Mouse (Mus musculus) heart, postnatal 10 days (tissue): ENCODE measurements around the gene Ncam1. TPM values are rescaled to one million over a fixed set of nuclear protein-coding genes. Genes with fewer than 3 reads are reported as not detected.

ENCODE experiments used
- DNase-seq, 2 experiments: peaks; one replicate each; pipeline ENCODE4 v3.0.0; 2021
- intact Hi-C: fragments of 180-260 bp; cut with DNase I; formaldehyde crosslinking; loops from one replicate; pipeline ENCODE4 v1.15.1; 2025
- total RNA-seq, 2 experiments: library from RNA; stranded (reverse); gene quantifications; 2 replicates each; pipeline ENCODE4 v1.2.3; 2021

Gene Ncam1
- total RNA-seq, 2 experiments from 2014 or later, result 28.3 to 29.5 TPM

GRCm38 (mm10) chr9:49630336-49630735 is 168.4 kb downstream of the Ncam1 start:
- intact Hi-C loops, result no loop called here
- no peak for DNase-seq

GRCm38 (mm10) chr9:49624910-49625309 is 173.8 kb downstream of the Ncam1 start:
- no peak for DNase-seq
- intact Hi-C loops, result no loop called here

GRCm38 (mm10) chr9:49623934-49624505 is 174.7 kb downstream of the Ncam1 start:
- no peak for DNase-seq
- intact Hi-C loops, result no loop called here

- DNase-seq, result no peak
- intact Hi-C loops, result no loop called here
Measured at GRCm38 (mm10) chr9:49622928-49623676, 175.6 kb downstream of the Ncam1 start.

GRCm38 (mm10) chr9:49621691-49622090 is 177.0 kb downstream of the Ncam1 start:
- no peak for DNase-seq
- intact Hi-C loops, result no loop called here

GRCm38 (mm10) chr9:49618699-49619392 is 179.9 kb downstream of the Ncam1 start:
- intact Hi-C loops, result loop anchor here (5.0 kb wide), 1 partner anchor 818 kb away; no protein-coding TSS in a partner anchor
- DNase-seq, result no peak

- intact Hi-C loops, result loop anchor here (5.0 kb wide), 1 partner anchor 819 kb away; no protein-coding TSS in a partner anchor
- no peak for DNase-seq
Measured at GRCm38 (mm10) chr9:49618266-49618665, 180.5 kb downstream of the Ncam1 start.

GRCm38 (mm10) chr9:49617216-49617615 is 181.5 kb downstream of the Ncam1 start:
- intact Hi-C loops, result loop anchor here (1.0 to 5.0 kb wide), 2 partner anchors 555 to 820 kb away; no protein-coding TSS in a partner anchor
- peak; percentile 40 to 64 for DNase-seq

GRCm38 (mm10) chr9:49612387-49612786 is 186.3 kb downstream of the Ncam1 start:
- intact Hi-C loops, result no loop called here
- DNase-seq, result no peak

- intact Hi-C loops, result no loop called here
- no peak for DNase-seq
Measured at GRCm38 (mm10) chr9:49608191-49608590, 190.5 kb downstream of the Ncam1 start.

GRCm38 (mm10) chr9:49606717-49607116 is 192.0 kb downstream of the Ncam1 start:
- intact Hi-C loops, result no loop called here
- DNase-seq, result no peak

GRCm38 (mm10) chr9:49606317-49606716 is 192.4 kb downstream of the Ncam1 start:
- DNase-seq, result peak; percentile 46
- intact Hi-C loops, result no loop called here

GRCm38 (mm10) chr9:49605791-49606190 is 192.9 kb downstream of the Ncam1 start:
- intact Hi-C loops, result no loop called here
- peak; percentile 73 to 75 for DNase-seq

- intact Hi-C loops, result no loop called here
- DNase-seq, result peak; percentile 20 to 35
Measured at GRCm38 (mm10) chr9:49605351-49605750, 193.4 kb downstream of the Ncam1 start.

- DNase-seq, result no peak
- intact Hi-C loops, result no loop called here
Measured at GRCm38 (mm10) chr9:49601215-49601614, 197.5 kb downstream of the Ncam1 start.

GRCm38 (mm10) chr9:49595635-49596348 is 202.9 kb downstream of the Ncam1 start:
- intact Hi-C loops, result no loop called here
- DNase-seq, result peak; percentile 16 to 20

GRCm38 (mm10) chr9:49594876-49595634 is 203.7 kb downstream of the Ncam1 start:
- intact Hi-C loops, result no loop called here
- peak in 1 of 2 experiments; percentile 7 for DNase-seq

GRCm38 (mm10) chr9:49593951-49594536 is 204.7 kb downstream of the Ncam1 start:
- DNase-seq, result peak; percentile 62 to 69
- intact Hi-C loops, result no loop called here

- intact Hi-C loops, result no loop called here
- no peak for DNase-seq
Measured at GRCm38 (mm10) chr9:49592006-49592405, 206.7 kb downstream of the Ncam1 start.

- DNase-seq, result no peak
- intact Hi-C loops, result no loop called here
Measured at GRCm38 (mm10) chr9:49590261-49590660, 208.5 kb downstream of the Ncam1 start.
